Mouse (Mus musculus) R1 (cell line): ENCODE measurements around the gene Ces4a.
"Not testable (repeated sequence)": the region's sequence is repeated elsewhere in the genome, so short reads cannot be mapped to it uniquely, and the experiment has no call there.

ENCODE experiments used
- DNase-seq: peaks from one replicate; pipeline ENCODE4 v3.0.0-alpha.2; 2018; ENCODE audit warnings: low read depth, low spot score

The Ces4a gene

DNA sequence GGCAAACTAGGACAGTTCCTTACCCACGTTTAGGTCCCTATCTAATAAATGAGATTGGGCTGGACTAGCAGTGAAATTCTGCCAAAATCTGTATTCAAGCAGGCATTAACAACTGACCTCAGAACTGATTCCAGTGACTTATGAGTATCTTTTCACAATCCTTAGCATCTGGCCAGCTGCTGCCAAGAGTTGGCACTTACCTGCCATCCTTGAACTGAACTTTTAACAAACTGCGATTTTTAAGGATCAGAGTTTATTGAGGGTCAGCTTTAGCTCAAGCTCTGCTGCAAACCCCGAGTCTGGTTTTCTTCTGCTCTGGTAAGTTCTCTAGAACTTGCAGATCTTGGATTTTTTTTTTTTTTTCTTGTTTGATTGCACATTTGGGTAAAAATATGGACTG lies 38.0 kb downstream of the Ces4a start:
- DNase-seq = no peak

- no peak for DNase-seq
These were observed 38.4 kb downstream of the Ces4a start for GRCm38 (mm10) chr8:105170041-105170380.

GRCm38 (mm10) chr8:105170381-105171115 lies 38.9 kb downstream of the Ces4a start, which contains the start of gene Cbfb:
Gene Cbfb, plus strand, starts transcription at chr8:105170674.
- DNase-seq = peak; percentile 98

GRCm38 (mm10) chr8:105171116-105172002 lies 39.8 kb downstream of the Ces4a start:
- peak; percentile 72 for DNase-seq

- DNase-seq = no peak
These were observed 40.4 kb downstream of the Ces4a start for GRCm38 (mm10) chr8:105172003-105172362.

- DNase-seq = not testable (repeated sequence)
These were observed 43.7 kb downstream of the Ces4a start for GRCm38 (mm10) chr8:105175287-105175686.

DNA sequence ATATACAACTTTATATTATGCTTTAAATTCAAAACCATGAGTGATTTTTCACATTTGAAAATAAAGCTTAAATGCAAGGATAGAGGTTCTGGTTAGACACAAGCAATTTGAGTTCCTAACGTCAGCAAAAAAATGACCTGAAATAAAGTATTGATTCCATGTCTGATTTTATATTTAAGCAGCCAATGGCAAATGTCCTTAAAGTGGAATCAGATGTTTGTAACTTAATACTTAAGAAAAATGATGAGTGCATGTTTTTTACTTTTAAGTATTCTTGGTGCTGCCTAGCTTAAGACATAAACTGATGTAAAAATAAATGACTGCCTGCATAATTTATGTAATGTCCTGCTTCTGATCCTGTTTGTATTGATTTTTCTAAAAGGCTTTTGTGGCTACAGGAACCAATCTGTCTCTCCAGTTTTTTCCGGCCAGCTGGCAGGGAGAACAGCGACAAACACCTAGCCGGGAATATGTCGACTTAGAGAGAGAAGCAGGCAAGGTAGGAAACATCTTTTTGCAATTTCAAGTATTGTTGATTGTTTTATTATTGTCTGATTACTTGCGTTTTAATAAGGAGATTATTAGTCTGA lies 46.7 kb downstream of the Ces4a start:
- DNase-seq = no peak

GRCm38 (mm10) chr8:105182201-105182600 lies 50.6 kb downstream of the Ces4a start:
- DNase-seq = no peak

- no peak for DNase-seq
These were observed 54.9 kb downstream of the Ces4a start for GRCm38 (mm10) chr8:105186467-105187005.

DNA sequence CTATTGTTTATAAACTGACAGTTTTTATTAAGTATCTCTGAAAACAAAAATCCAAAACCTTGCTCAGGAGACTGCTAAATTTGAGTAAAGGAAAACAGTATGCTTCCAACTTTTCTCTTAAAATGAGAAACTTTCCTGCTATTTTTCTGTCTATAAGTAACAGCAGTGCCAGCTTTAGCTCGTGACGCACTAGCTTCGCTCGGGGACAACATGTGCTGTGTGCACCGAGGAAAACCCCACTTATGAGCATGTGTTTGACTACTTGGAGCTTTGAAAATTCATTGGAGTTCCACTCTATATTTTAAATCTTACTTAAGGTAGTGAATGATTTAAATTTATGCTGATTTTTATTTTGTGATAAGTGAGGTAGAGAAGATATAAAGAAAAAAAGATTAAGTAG lies 60.6 kb downstream of the Ces4a start:
- no peak for DNase-seq
